Mouse (Mus musculus) intestine, embryonic 15.5 days (tissue): ENCODE measurements around the gene Tuba3a. TPM values are rescaled to one million over a fixed set of nuclear protein-coding genes. Genes with fewer than 3 reads are reported as not detected.

Experiments
- ATAC-seq: fragments of 200-750 bp; cut with Nextera tagmentation; 2 replicates; pipeline ENCODE4 v1.8.0; 2017; ENCODE audit warnings: moderate TSS enrichment, moderate library complexity
- H3K27ac ChIP-seq: fragments of 300-500 bp; sonication (generic); 2 replicates; pipeline ENCODE4 v1.5.1; 2015; ENCODE audit warnings: mild to moderate bottlenecking, inconsistent platforms
- H3K27me3 ChIP-seq: fragments of 300-500 bp; sonication (generic); replicated peaks from 2 replicates; pipeline ENCODE4 v1.6.1; 2015; ENCODE audit warnings: inconsistent platforms
- H3K36me3 ChIP-seq: fragments of 300-500 bp; sonication (generic); 2 replicates; pipeline ENCODE4 v1.6.1; 2015; ENCODE audit warnings: inconsistent platforms
- H3K4me1 ChIP-seq: fragments of 300-500 bp; sonication (generic); replicated peaks from 2 replicates; pipeline ENCODE4 v1.6.1; 2015; ENCODE audit warnings: inconsistent platforms
- H3K4me2 ChIP-seq: fragments of 300-500 bp; sonication (generic); replicated peaks from 2 replicates; pipeline ENCODE4 v1.6.1; 2015; ENCODE audit warnings: mild to moderate bottlenecking, inconsistent platforms
- H3K4me3 ChIP-seq: fragments of 300-500 bp; sonication (generic); replicated peaks from 2 replicates; pipeline ENCODE4 v1.5.1; 2015; ENCODE audit warnings: inconsistent platforms
- H3K9ac ChIP-seq: fragments of 300-500 bp; sonication (generic); 2 replicates; pipeline ENCODE4 v1.6.1; 2015; ENCODE audit warnings: inconsistent platforms
- H3K9me3 ChIP-seq: fragments of 300-500 bp; sonication (generic); 2 replicates; pipeline ENCODE4 v1.6.1; 2016; ENCODE audit warnings: inconsistent platforms
- WGBS: fragments of 180-500 bp; shearing (Covaris S2); methylation state at CpG from one replicate; pipeline ENCODE4 v1.1.7; 2015; 5-methylcytosine and 5-hydroxymethylcytosine counted together
- polyA plus RNA-seq: library from polyadenylated mRNA; unstranded; fragments of >200 nt; fragmentation: Nextera tagmentation; extraction: Ambion mirVana; gene quantifications from 2 replicates; pipeline ENCODE4 v1.2.1, GENCODE M21; 2015

Tuba3a gene
- polyA plus RNA-seq, 1 experiment from 2014 or later, result not detected

DNA sequence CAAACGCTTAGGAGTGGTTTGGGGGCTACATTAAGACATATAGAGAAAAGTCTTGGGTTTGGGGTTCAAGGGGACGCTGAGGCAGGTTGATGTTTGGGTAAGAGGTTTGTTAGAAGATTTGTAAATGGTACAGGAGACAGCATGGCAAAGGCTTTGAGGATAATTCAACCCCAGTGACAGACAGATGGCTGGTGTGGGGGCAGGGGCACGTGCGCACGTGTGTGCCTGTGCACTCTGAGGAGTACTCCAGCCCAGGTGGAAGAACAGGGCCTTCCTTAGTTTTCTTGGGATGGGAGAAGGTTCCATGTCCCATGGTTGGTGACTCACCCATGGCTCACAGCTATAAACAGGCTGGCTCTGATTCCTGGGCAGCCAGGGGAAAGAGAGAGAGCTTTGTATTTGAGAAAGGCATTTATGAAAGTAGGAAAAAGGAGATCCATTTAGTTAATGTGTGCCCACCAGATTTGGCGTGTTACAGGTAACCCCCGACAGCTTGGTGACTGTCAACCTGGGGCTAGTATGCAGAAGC is 30.3 kb downstream of the Tuba3a start:
- WGBS, result 84% methylated on average over 7 of the region's 7 CpGs
- Histone ChIP-seq H3K9me3 (no peaks in the 10 kb centered on the region), H3K9ac (no peak overlapping the region), H3K4me2 (no peak overlapping the region), H3K36me3 (no peaks in the 10 kb centered on the region), H3K27ac (no peak overlapping the region), H3K4me3 (no peak overlapping the region), H3K4me1 (peaks cover 3% of the 10 kb centered on the region; the same call in 1 of the 2 replicates), H3K27me3 (no peaks in the 10 kb centered on the region)
- ATAC-seq, result no peak

DNA sequence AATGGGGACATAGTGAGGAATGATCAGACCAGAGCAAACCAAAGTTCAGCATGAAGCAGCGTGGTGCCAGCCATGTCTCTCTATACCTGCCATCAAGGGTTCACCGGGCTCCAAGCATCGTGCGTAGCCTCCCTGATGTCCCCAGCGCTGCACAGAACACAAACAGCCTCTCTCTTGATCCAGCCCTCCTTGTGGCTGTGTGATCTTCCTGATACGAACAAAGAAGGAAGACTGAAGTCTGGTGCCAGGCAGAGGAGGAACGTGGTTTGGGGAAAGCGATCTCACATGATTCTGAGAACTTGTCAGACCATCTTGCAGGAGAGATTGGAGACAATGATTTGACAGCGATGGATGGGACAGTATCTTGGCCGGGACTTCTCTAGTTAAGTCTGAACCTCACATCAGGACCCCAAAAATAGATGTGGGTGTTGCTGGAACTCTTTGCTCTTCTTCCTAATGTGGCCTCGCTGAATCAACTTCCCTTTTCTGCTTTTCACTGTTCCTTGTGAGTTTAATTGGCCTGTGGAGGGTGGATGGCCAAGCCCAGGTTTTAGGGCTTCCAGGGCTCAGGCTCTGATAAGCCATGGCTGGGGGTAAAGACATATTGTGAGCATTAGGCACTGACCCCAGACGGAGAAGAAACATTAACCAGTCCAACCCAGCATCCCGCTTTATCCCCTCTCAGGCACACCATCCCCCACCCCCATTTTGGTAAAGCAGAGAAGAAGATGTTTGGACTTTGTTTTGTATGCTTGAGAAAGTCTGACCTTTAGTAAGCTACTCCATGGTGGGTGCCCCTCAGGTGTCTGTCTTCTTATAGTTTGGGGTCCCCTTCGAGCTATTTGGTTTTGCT is 31.8 kb downstream of the Tuba3a start:
- 74% methylated on average over 14 of the region's 14 CpGs for WGBS
- Histone ChIP-seq H3K4me3 (no peak overlapping the region), H3K9me3 (no peaks in the 10 kb centered on the region), H3K36me3 (no peaks in the 10 kb centered on the region), H3K27me3 (no peaks in the 10 kb centered on the region), H3K9ac (no peak overlapping the region), H3K4me1 (peaks cover 3% of the 10 kb centered on the region; the same call in 1 of the 2 replicates), H3K27ac (no peak overlapping the region), H3K4me2 (no peak overlapping the region)
- no peak for ATAC-seq

DNA sequence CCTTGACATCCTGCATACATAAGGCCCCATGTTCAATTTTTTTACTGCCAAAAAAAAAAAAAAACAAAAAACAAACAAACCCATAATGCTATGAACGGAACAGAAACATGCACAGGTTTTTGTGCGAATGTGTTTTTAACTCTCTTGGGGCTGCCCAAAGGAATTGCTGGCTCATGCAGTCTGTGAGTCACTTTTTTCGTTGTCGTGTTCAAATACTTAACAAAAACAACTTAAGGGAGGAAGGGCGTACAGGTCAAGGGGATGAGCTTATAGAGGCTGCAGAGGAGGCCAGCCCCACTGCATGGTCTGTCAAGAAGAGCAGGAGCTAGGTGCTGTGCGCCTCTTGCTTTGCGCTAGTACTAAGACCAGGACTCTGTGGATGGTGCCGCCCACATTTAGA is 33.1 kb downstream of the Tuba3a start:
- no peak for ATAC-seq
- Histone ChIP-seq H3K9me3 (no peaks in the 10 kb centered on the region), H3K27ac (no peak overlapping the region), H3K4me1 (peaks cover under 1% of the 10 kb centered on the region; the same call in 1 of the 2 replicates), H3K27me3 (no peaks in the 10 kb centered on the region), H3K36me3 (no peaks in the 10 kb centered on the region), H3K4me3 (no peak overlapping the region), H3K9ac (no peak overlapping the region), H3K4me2 (no peak overlapping the region)
- WGBS, result 86% methylated on average over 8 of the region's 8 CpGs

DNA sequence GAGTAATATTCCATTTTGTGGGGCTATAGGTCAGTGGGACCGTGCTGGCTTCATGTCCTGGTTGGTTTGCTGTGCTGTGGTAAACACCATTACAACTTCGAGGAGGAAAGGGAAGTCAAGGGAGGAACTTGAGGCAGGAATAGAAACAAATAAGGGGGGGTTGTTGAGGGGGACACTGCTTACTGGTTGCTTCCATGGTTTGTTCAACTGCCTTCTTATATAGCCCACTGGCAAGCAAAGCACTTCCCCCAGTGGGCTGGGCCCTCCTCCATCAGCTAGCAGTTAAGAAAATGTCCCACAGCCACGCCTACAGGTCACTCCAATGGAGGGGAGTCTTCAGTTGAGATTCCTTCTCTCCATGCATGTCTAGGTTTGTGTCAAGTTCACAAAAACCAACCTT is 33.6 kb downstream of the Tuba3a start:
- WGBS, result 85% methylated on average over 3 of the region's 3 CpGs
- Histone ChIP-seq H3K27ac (no peak overlapping the region), H3K4me3 (no peak overlapping the region), H3K9me3 (no peaks in the 10 kb centered on the region), H3K27me3 (no peaks in the 10 kb centered on the region), H3K4me2 (no peak overlapping the region), H3K9ac (no peak overlapping the region), H3K36me3 (no peaks in the 10 kb centered on the region), H3K4me1 (no peaks in the 10 kb centered on the region)
- no peak for ATAC-seq

DNA sequence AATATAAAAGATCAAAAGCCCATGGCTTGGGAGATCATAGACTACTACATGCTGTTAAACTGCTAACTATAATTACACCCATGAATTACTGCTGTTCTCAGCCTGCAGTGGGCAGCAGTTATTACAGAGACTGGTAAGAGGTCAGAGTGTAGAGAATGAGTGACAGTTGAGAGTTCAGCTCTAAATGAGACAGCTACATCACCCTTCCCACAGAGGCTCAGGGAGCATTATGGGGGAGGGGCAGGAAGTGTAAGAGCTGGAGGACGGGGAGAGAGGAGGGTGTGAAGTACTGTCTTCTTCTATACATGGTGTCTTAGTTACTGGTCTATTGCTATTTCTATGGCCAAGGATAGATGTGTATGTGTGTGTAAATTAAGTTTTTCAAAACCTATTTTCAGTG is 41.3 kb downstream of the Tuba3a start:
- Histone ChIP-seq H3K4me1 (no peaks in the 10 kb centered on the region), H3K9me3 (no peaks in the 10 kb centered on the region), H3K27me3 (no peaks in the 10 kb centered on the region), H3K36me3 (no peaks in the 10 kb centered on the region), H3K9ac (no peak overlapping the region), H3K27ac (no peak overlapping the region), H3K4me3 (no peak overlapping the region), H3K4me2 (no peak overlapping the region)
- ATAC-seq, result no peak
- WGBS, result 24% methylated on average over 1 of the region's 1 CpGs

DNA sequence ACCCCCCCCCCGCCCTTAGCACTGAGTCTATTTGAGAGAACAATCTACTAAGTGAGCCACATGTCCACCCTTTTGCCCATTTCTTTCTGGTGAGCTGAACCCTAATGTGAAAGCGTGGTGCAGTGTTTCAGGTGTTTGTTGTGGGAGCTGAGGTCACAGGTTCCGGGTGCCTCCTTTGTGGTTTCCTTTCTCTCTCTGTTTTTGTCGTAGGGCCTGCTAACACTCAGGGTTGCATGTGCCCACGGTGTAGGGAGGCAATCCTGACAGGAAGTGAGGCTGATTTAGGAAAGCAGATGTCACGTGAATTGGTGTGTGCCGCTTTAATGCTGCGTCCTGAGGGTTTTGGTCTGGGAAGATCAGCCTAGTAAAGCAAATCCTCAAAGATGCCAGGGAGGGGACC is 44.3 kb downstream of the Tuba3a start:
- Histone ChIP-seq H3K27ac (no peak overlapping the region), H3K4me3 (no peak overlapping the region), H3K9ac (no peak overlapping the region), H3K36me3 (no peaks in the 10 kb centered on the region), H3K4me1 (no peaks in the 10 kb centered on the region), H3K9me3 (no peaks in the 10 kb centered on the region), H3K27me3 (no peaks in the 10 kb centered on the region), H3K4me2 (no peak overlapping the region)
- 80% methylated on average over 8 of the region's 8 CpGs for WGBS
- no peak for ATAC-seq

DNA sequence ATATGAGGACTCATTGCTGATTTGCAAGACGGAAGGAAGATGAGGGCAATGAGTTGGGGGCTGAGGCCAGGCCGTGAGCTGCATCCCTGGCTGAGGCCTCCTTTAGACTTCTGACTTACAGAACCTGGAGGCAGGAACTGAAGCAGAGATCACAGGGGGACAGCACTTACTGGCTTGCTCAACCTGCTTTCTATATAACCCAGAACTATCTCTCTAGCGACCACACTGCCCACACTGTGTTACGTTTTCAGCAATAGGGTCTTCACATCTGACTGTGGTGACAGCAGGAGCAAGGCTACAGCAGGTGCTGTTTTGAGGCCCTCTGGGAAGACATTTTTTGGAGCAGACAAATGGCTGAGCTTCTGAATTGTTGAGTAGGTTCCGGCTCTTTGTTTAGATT is 45.2 kb downstream of the Tuba3a start:
- 71% methylated on average over 5 of the region's 5 CpGs for WGBS
- no peak overlapping the region for H3K9ac ChIP-seq
- no peak overlapping the region for H3K27ac ChIP-seq
- H3K27me3 ChIP-seq, result no peaks in the 10 kb centered on the region
- no peaks in the 10 kb centered on the region for H3K4me1 ChIP-seq
- ATAC-seq, result no peak
- H3K9me3 ChIP-seq, result no peaks in the 10 kb centered on the region
- H3K4me3 ChIP-seq, result no peak overlapping the region
- H3K4me2 ChIP-seq, result no peak overlapping the region
- H3K36me3 ChIP-seq, result no peaks in the 10 kb centered on the region

DNA sequence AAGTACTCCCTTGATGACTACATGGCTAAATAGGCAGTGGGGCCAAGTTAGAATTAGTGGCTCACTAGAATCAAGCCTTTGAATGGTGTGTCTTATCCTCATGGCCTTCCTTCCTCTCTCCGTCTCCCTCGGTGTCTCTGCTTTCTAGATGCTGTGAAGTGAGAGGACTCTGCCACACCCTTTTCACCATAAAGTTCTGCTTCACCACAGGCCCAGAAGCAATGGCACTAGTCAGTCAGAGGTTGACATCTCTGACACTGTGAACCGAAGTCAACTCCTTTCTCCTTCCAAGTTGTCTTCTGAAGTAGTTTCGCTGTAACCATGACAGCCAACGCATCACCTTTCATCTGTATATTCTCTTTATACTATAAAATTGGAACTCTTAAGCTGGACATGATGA is 46.3 kb downstream of the Tuba3a start:
- no peaks in the 10 kb centered on the region for H3K36me3 ChIP-seq
- H3K9ac ChIP-seq, result no peak overlapping the region
- no peak for ATAC-seq
- H3K4me3 ChIP-seq, result no peak overlapping the region
- no peaks in the 10 kb centered on the region for H3K9me3 ChIP-seq
- no peaks in the 10 kb centered on the region for H3K27me3 ChIP-seq
- WGBS, result 88% methylated on average over 5 of the region's 5 CpGs
- no peak overlapping the region for H3K27ac ChIP-seq
- no peak overlapping the region for H3K4me2 ChIP-seq
- H3K4me1 ChIP-seq, result no peaks in the 10 kb centered on the region; the same call in 1 of the 2 replicates

DNA sequence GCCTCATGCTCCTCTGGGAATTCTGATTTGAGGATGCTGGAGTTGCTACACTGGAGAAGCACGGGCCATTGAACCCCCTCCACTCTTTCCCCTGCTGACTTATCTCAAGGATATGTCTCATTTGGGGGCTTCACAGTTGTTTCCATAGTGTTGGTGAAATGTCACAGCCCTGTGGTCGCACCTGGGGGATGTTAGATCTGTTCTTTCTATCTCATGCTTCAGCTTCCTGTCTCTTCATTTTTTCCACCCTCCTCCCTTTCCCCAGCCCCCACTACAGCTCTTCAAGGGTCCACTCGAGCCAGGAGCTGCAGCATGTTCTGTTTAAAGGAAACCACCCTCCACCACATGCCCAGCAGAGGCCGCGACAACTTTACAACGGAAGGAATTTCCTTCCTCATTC is 47.4 kb downstream of the Tuba3a start:
- Histone ChIP-seq H3K4me3 (no peak overlapping the region), H3K9me3 (no peaks in the 10 kb centered on the region), H3K9ac (no peak overlapping the region), H3K4me1 (peaks cover 4% of the 10 kb centered on the region; the same call in 1 of the 2 replicates), H3K4me2 (no peak overlapping the region), H3K27ac (no peak overlapping the region), H3K27me3 (no peaks in the 10 kb centered on the region), H3K36me3 (no peaks in the 10 kb centered on the region)
- ATAC-seq, result no peak
- WGBS, result 47% methylated on average over 6 of the region's 6 CpGs

DNA sequence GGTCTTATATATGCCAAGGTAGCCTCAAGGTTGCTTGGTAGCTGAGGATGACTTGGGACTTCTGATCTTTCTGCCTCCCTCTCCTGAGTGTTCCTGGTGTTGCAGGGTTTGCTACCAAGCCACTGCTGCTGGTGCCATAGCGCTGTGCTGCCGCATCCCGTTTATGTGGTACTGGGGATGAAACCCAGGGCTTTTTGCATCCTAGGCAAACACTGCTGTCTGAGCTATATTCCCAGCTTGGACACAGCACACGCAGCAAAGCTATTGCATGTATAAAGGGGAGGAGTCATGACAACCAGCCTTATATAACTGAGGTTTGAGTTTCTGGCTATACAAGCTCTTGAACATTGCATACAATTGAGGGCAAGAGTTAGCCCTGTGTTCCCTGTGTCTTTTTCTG is 48.4 kb downstream of the Tuba3a start:
- 83% methylated on average over 4 of the region's 4 CpGs for WGBS
- H3K4me3 ChIP-seq, result no peak overlapping the region
- no peak overlapping the region for H3K9ac ChIP-seq
- peaks cover 4% of the 10 kb centered on the region; the same call in 1 of the 2 replicates for H3K4me1 ChIP-seq
- H3K27me3 ChIP-seq, result no peaks in the 10 kb centered on the region
- no peak overlapping the region for H3K27ac ChIP-seq
- no peak overlapping the region for H3K4me2 ChIP-seq
- H3K36me3 ChIP-seq, result no peaks in the 10 kb centered on the region
- no peak for ATAC-seq
- no peaks in the 10 kb centered on the region for H3K9me3 ChIP-seq

DNA sequence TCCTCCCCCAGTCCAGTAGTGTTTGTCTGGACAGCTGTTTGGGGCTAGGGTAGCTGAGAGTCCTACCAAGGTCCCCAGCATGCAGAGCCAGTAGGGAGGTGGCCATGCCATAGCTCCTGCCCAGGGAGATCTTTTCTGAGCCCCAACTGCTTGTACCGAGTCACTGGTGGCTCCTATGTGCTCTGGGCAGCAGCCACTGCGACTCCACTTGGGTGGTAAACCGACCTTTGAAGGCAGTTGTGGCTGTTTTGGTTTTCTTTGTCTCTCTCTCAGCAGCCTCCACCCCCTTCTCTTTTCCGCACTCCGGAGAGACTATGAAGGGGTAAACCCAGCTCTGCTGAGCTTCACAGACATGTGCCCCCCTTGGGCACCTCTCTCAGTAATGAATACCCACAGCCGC is 49.1 kb downstream of the Tuba3a start, which contains the start of gene Cd27:
Cd27 (minus strand) TSS at position 229 of the 400 bp plus-strand sequence.
- no peak for ATAC-seq
- no peak within 1 kb of the TSS for H3K9ac ChIP-seq
- H3K4me3 ChIP-seq, result no peak within 1 kb of the TSS
- H3K27ac ChIP-seq, result no peak within 1 kb of the TSS
- no peaks in the 10 kb centered on the region for H3K36me3 ChIP-seq
- 65% methylated on average over 6 of the region's 6 CpGs for WGBS
- no peak within 1 kb of the TSS for H3K4me2 ChIP-seq
- no peaks in the 10 kb centered on the region for H3K27me3 ChIP-seq
- no peaks in the 10 kb centered on the region for H3K9me3 ChIP-seq
- H3K4me1 ChIP-seq, result peaks cover 7% of the 10 kb centered on the region; the same call in 1 of the 2 replicates

DNA sequence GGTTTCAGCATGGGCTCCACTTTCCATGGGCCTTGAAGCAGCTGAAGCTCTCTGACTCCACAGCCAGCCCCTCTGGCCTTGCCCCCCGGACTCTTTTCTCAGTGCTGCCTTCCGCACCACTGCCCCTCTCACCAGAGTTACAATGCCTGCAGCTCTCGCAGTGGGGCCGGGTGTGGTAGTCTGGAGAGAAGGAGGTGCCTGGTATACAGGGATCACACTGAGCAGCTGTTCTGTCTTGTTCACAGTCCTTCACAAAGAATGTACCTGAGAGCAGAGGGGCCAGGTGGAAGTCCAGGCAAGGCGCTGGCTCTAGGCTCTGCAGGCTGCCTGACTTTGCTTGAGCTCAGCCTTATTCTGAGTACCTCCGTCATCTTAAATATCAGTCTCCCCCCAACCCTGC is 49.5 kb downstream of the Tuba3a start:
- no peak overlapping the region for H3K9ac ChIP-seq
- H3K9me3 ChIP-seq, result no peaks in the 10 kb centered on the region
- H3K4me1 ChIP-seq, result peaks cover 8% of the 10 kb centered on the region; the same call in 1 of the 2 replicates
- no peaks in the 10 kb centered on the region for H3K27me3 ChIP-seq
- no peaks in the 10 kb centered on the region for H3K36me3 ChIP-seq
- no peak overlapping the region for H3K4me2 ChIP-seq
- 77% methylated on average over 6 of the region's 6 CpGs for WGBS
- no peak for ATAC-seq
- no peak overlapping the region for H3K4me3 ChIP-seq
- H3K27ac ChIP-seq, result no peak overlapping the region

DNA sequence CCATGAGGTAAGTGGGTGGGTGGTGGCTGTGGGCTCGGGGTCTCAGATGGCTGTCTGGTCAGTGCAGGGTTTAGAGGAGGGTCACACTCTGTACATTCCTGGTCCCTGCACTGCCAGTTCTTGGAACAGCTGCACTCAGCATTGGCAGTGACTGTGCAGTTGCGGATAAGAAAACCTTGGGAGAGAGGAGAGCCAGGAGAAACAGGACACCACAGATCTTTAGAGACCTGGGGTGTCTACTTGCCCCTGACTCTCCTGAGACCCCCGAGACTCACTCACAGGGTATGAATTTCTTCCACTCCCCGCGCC is 51.4 kb downstream of the Tuba3a start:
- H3K27ac ChIP-seq, result no peak overlapping the region
- WGBS, result 38% methylated on average over 5 of the region's 5 CpGs

More for the DNA sequence above, 51.4 kb downstream of the Tuba3a start:
- no peak overlapping the region for H3K4me3 ChIP-seq
- H3K9me3 ChIP-seq, result no peaks in the 10 kb centered on the region
- no peaks in the 10 kb centered on the region for H3K36me3 ChIP-seq
- H3K4me1 ChIP-seq, result peaks cover 16% of the 10 kb centered on the region
- ATAC-seq, result no peak
- no peak overlapping the region for H3K4me2 ChIP-seq
- H3K27me3 ChIP-seq, result no peaks in the 10 kb centered on the region
- H3K9ac ChIP-seq, result no peak overlapping the region
